Mouse (Mus musculus) liver, adult 2 months (tissue): ENCODE results near the gene Vmp1.

Experiments
- CTCF ChIP-seq: fragments of 200-500 bp; IDR thresholded peaks from 2 replicates; pipeline ENCODE4 v1.5.1; 2011; ENCODE audit warnings: low read depth, low read length, control low read depth
- POLR2A ChIP-seq: fragments of 200-500 bp; IDR thresholded peaks from 2 replicates; pipeline ENCODE4 v1.6.1; 2011; ENCODE audit warnings: low read length, control low read depth; ENCODE audit not compliant: insufficient read depth; ENCODE audit errors: extremely low read depth

DNA sequence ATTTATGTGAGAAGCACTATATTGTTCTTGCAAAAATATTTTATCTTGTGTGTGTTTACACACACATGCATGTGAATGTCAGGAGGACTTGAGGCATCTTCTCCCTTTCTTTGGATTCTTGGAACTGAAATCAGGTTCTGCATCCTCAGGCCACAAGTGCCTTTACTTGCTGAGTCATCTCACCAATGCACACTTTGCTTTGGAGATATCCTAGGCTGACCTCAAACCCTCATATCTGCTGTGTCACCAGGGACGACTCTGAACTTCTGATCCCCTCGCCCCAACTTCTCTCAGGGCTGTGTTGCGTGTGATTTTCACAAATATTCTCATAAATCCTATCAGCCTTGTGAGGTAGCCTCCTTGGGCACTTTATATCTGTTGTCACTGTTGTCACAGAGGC is 73.4 kb downstream of the Vmp1 start:
- TF ChIP-seq CTCF (no peak), POLR2A (no peak)
